Mouse (Mus musculus) thymus, postnatal 25 days (tissue): ENCODE data around the gene St3gal3.

Source experiments
- DNase-seq: peaks from one replicate; pipeline ENCODE4 v3.0.0; 2022

The St3gal3 gene

GRCm38 (mm10) chr4:118015636-118016035 is 119.1 kb downstream of the St3gal3 start:
- no peak for DNase-seq

GRCm38 (mm10) chr4:118015126-118015525 is 119.6 kb downstream of the St3gal3 start:
- no peak for DNase-seq

DNA sequence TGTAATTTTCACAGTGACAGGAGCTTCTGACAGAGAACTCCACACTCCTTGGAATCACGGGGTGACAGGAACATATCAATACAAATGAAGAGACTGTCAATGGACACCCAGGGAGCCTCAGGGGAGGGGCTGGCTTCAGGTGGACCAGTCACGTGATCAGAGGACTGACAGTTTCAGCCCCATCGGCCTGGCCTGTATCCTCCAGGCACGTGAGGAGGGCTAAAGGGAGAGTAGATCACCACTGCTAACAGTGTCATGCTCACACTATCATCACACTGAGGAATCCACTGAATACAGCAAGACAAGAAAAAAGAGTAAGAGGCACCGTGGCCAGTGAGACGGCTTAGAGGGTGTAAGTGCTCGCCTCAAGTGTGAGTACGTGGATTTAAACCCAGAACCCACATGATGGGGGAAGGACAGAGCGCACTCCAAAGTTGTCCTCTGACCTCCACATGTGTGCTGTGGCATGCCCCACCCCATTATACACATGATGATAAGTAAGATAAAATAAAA is 124.0 kb downstream of the St3gal3 start:
- DNase-seq: no peak

DNA sequence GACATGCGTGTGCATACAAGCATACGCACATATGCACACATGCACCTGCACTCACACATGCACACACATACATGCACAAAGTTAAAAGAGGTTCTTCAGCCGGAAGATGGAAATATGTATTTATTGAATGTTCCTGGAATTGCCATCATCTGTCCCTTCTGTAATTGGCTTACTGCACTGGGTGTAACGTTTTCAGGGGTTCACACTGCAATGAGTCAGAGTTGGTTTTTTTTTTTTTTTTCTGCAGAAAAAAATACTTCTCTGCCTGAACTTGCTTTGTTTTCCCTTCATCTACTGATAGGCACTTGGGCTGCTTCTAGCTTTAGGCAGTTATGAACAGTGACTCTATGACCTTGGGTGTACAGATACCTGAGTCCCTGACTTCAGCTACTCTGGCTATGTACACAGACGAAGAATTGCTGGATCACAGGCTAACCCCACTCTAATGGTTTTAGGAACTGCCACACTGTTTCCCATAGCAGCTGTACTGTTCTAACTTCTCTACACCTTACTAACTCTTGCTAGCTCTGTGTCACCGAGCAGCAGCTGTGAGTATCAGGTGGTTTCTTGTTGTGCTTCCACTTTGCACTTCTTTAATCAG is 126.2 kb downstream of the St3gal3 start:
- DNase-seq: no peak

GRCm38 (mm10) chr4:118001355-118001754 is 133.4 kb downstream of the St3gal3 start:
- DNase-seq: no peak

DNA sequence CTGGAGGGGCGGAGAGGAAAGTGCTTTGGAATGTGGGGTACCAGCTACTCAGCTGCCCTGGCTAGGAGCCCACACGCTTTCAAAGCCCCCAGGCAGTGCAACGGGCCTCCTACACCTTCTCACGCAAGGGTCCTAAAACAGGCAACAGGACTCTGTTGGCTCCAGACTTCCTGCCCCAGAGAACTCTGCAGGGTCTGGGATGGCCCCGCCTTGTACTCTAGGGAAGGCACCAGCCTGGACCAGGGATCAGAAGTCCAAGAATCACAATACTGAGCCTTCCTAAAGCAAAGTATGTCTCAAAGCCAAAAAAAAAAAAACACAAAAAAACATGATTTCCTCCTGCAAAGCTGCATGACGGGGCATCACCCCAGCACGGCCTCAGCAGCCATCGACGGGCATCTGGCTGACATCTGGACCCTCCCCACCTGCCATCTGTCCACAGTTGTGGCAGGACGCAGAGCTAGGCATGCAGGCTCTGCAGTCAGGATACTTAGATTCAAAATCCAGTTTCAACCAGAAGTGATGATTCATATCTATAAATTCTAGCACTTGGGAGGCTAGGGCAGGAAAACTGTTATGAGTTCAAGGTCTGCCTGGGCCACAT is 134.0 kb downstream of the St3gal3 start:
- DNase-seq: no peak

- DNase-seq: no peak
These were observed 134.8 kb downstream of the St3gal3 start for GRCm38 (mm10) chr4:117999951-118000350.

- no peak for DNase-seq
These were observed 137.1 kb downstream of the St3gal3 start for GRCm38 (mm10) chr4:117997381-117998269.

- DNase-seq: no peak
These were observed 138.0 kb downstream of the St3gal3 start for GRCm38 (mm10) chr4:117996701-117997100.

DNA sequence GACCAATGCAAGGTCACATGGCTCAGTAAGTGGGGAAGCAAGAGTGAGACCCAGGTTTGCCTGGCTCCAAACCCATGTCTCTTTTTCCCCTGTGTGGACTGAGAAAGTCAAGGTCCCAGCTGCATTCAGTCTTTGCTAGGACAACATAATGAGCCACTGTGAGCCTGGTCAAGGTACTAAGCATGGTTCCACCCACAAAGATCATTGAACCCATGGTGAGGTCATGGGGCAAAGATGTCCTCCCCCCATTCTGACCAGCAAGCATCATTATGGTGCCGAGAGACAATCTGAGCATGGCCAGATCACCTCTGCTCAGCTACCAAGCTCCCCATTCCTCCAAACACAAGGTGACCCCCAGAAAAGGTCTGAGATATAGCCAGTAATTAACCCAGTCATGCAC is 139.3 kb downstream of the St3gal3 start:
- DNase-seq: no peak

DNA sequence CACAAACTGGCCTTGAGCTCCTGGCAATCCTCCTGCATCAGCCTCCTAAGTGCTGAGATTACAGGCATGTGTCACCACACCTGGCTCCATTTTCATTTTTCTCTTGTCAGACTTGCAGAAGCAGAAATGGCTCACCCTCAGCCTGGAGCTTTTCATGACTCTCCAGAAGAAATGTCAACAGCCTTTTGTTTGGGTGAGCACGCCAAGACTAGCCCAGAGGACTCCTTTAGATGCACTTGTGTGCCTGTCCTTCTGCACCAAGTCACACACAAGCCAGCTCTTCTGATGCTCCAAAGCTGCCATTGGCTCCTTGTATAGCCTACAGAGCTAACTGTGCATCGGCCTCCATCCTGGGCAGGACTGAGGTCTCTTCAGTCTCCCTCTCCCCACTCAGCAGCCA is 141.3 kb downstream of the St3gal3 start:
- no peak for DNase-seq

- DNase-seq: no peak
These were observed 141.8 kb downstream of the St3gal3 start for GRCm38 (mm10) chr4:117992872-117993271.

- DNase-seq: no peak
These were observed 142.7 kb downstream of the St3gal3 start for GRCm38 (mm10) chr4:117992036-117992435.

GRCm38 (mm10) chr4:117991055-117991627 is 143.6 kb downstream of the St3gal3 start:
- no peak for DNase-seq

GRCm38 (mm10) chr4:117990571-117990970 is 144.1 kb downstream of the St3gal3 start:
- DNase-seq: no peak

GRCm38 (mm10) chr4:117989801-117990200 is 144.9 kb downstream of the St3gal3 start:
- DNase-seq: no peak

GRCm38 (mm10) chr4:117986766-117987165 is 147.9 kb downstream of the St3gal3 start:
- no peak for DNase-seq

- DNase-seq: no peak
These were observed 149.6 kb downstream of the St3gal3 start for GRCm38 (mm10) chr4:117984993-117985587.

DNA sequence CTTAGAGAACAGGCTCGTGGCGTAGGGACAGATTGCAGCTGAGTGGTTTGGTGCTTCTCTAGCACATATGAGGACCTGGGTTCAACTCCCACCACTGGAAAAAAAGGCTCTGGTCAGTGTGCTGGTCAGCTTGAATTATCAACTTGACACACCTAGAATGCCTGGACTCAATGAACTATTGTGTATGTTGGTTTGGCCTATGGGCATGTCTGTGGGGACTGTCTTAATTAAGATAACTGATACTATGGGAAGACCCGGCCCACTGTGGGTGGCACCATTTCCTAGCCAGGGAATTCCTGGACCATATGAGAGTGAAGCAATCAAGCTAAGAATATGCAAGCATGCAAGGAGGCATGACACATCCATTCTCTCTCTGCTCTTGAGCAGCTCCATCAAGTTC is 150.5 kb downstream of the St3gal3 start:
- DNase-seq: no peak

DNA sequence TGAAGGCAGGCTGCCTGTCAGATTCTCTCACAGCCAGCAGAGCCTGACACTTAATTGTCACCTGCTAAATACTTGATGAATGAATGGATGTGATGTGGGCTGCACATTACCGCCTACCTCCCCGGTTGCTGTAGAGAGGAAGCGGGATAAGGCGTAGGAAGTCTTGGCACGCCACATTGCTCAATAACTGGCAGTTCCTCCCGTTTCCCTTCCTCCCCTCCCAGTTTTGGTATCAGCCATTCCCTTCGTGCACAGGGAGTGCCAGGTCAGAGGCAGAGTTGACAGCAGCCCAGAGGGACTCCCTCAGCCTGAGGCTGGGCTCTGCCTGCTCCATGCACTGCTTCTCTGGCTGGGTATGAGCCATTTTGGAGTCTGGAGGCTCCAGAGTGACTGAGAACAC is 152.0 kb downstream of the St3gal3 start:
- no peak for DNase-seq

GRCm38 (mm10) chr4:117981518-117981917 is 153.2 kb downstream of the St3gal3 start:
- no peak for DNase-seq

- DNase-seq: no peak
These were observed 154.6 kb downstream of the St3gal3 start for GRCm38 (mm10) chr4:117980161-117980560.

DNA sequence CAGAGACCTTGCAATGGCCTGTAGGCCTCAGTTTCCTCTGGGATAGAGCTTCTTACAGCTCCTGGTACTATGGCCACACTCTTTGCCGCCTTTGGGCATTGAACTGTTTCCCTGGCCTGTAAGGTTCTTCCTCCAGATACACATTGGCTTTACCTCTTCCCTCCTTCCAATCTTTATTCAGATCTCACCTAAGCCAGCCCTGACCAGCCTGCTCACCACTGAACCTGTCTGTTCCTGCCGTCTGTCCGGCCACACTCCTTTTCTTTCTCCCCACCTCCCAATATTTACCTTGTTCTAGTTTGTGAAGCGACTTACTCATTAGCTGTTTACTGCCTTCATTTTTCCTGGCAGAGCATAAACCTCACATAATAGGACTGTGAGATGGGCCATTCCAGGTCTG is 155.5 kb downstream of the St3gal3 start:
- no peak for DNase-seq
